Mouse (Mus musculus): ENCODE data around the gene Mark3. TPM values are rescaled to one million over a fixed set of nuclear protein-coding genes. Genes with fewer than 3 reads are reported as not detected.

Gene Mark3
- total and polyA plus RNA-seq, 3 experiments, result 23.3 to 223 (median 142) TPM

- DNase-seq (ENCODE audit: low spot score) (no peak), ATAC-seq (ENCODE audit: extremely low read depth, insufficient number of reproducible peaks, low FRiP score, poor library complexity, severe bottlenecking) (no peak)
- TF ChIP-seq GATA1 (IDR thresholded peaks at IDR 0.05; ENCODE audit: borderline replicate concordance, low read length) (no peak), GATA2 (IDR thresholded peaks at IDR 0.05; ENCODE audit: borderline replicate concordance, low read depth, low read length) (no peak), TAL1 (conservative IDR thresholded peaks at IDR 0.05; ENCODE audit: low read depth, low read length) (no peak), CTCF (IDR thresholded peaks at IDR 0.05; ENCODE audit: low read depth, low read length) (no peak), POLR2AphosphoS5 (IDR thresholded peaks at IDR 0.05; ENCODE audit: insufficient replicate concordance, low read depth, low read length) (no peak)
- Histone ChIP-seq H3K27me3 (ENCODE audit: insufficient read depth, low read length) (no peaks in the 10 kb centered on the region), H3K4me1 (ENCODE audit: insufficient read depth, low read depth, low read length) (peaks cover 13% of the 10 kb centered on the region), H3K9me3 (replicated peaks) (no peaks in the 10 kb centered on the region), H3K36me3 (replicated peaks) (peaks cover 70% of the 10 kb centered on the region), H3K4me3 (ENCODE audit: low read depth, low read length) (no peak overlapping the region)
These were observed 89.2 kb downstream of the Mark3 start for GRCm38 (mm10) chr12:111663228-111664143.

- no peaks in the 10 kb centered on the region for H3K9me3 ChIP-seq (replicated peaks)
- no peak for TF ChIP-seq CTCF (IDR thresholded peaks at IDR 0.05; ENCODE audit: low read depth, low read length)
- no peak for TF ChIP-seq POLR2AphosphoS5 (IDR thresholded peaks at IDR 0.05; ENCODE audit: insufficient replicate concordance, low read depth, low read length)
- TF ChIP-seq GATA2 (IDR thresholded peaks at IDR 0.05; ENCODE audit: borderline replicate concordance, low read depth, low read length), result no peak
- TF ChIP-seq TAL1 (conservative IDR thresholded peaks at IDR 0.05; ENCODE audit: low read depth, low read length), result no peak
- no peak for TF ChIP-seq GATA1 (IDR thresholded peaks at IDR 0.05; ENCODE audit: borderline replicate concordance, low read length)
- no peak for DNase-seq (ENCODE audit: low spot score)
- no peak overlapping the region for H3K4me3 ChIP-seq (ENCODE audit: low read depth, low read length)
- peaks cover 64% of the 10 kb centered on the region for H3K36me3 ChIP-seq (replicated peaks)
- H3K4me1 ChIP-seq (ENCODE audit: insufficient read depth, low read depth, low read length), result peaks cover 20% of the 10 kb centered on the region
- no peaks in the 10 kb centered on the region for H3K27me3 ChIP-seq (ENCODE audit: insufficient read depth, low read length)
- ATAC-seq (ENCODE audit: extremely low read depth, insufficient number of reproducible peaks, low FRiP score, poor library complexity, severe bottlenecking), result no peak
These were observed 89.9 kb downstream of the Mark3 start for GRCm38 (mm10) chr12:111664144-111664634.

DNA sequence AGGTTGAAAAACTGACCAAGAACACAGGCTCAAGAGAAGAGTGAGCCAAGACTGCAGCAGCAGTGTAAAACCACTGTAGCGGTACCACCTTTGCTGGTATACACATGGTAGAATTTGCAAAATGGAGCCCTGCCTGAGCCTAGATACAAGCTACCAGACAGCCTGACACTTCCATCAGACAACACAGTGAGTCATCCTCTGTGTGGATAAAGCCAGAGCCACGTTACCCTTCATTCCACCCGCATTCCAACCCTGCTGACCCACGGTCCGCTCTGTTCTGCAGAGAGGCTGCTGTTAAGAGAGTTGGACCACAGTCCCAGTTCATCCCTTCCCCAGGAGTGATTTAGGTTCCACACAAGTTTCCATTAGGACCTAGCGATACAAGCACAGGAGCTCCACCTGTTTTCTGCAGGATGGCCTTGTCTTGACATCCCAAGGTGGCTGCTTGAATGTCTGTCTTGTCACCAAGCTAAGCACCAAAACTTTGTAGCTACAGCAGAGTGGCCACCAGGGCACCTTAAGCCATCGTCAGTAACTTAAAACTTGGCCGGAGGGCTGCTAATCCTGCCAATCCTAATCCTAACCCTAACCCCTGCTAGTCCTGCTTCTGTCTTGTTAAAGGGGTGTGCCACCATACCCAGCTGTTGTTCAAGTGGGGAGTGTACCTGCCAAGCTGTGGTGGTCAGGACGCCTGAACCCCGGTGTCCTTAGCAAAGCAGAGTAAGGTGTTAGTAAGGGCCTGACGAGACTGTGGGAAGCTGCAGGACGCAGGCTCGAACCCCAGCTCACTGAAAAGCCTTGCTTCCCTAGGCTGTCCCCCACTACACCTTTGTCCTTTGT lies 90.9 kb downstream of the Mark3 start:
- H3K9me3 ChIP-seq (replicated peaks), result no peaks in the 10 kb centered on the region
- peaks cover 25% of the 10 kb centered on the region for H3K4me1 ChIP-seq (ENCODE audit: insufficient read depth, low read depth, low read length)
- TF ChIP-seq CTCF (IDR thresholded peaks at IDR 0.05; ENCODE audit: low read depth, low read length) (no peak), POLR2AphosphoS5 (IDR thresholded peaks at IDR 0.05; ENCODE audit: insufficient replicate concordance, low read depth, low read length) (0 out of 2 replicates have a peak, but pooled peaks have one; percentile 29)
- H3K27me3 ChIP-seq (ENCODE audit: insufficient read depth, low read length), result peaks cover 7% of the 10 kb centered on the region; the same call in 1 of the 2 replicates
- no peak for ATAC-seq (ENCODE audit: extremely low read depth, insufficient number of reproducible peaks, low FRiP score, poor library complexity, severe bottlenecking)
- peaks cover 54% of the 10 kb centered on the region for H3K36me3 ChIP-seq (replicated peaks)
- H3K4me3 ChIP-seq (ENCODE audit: low read depth, low read length), result no peak overlapping the region
- DNase-seq (ENCODE audit: low spot score), result peak; percentile 1

GRCm38 (mm10) chr12:111666380-111666779 lies 92.1 kb downstream of the Mark3 start:
- Histone ChIP-seq H3K4me1 (ENCODE audit: insufficient read depth, low read depth, low read length) (peaks cover 25% of the 10 kb centered on the region), H3K36me3 (replicated peaks) (peaks cover 43% of the 10 kb centered on the region), H3K4me3 (ENCODE audit: low read depth, low read length) (no peak overlapping the region), H3K9me3 (replicated peaks) (peaks cover 7% of the 10 kb centered on the region), H3K27me3 (ENCODE audit: insufficient read depth, low read length) (peaks cover 19% of the 10 kb centered on the region)
- no peak for DNase-seq (ENCODE audit: low spot score)
- ATAC-seq (ENCODE audit: extremely low read depth, insufficient number of reproducible peaks, low FRiP score, poor library complexity, severe bottlenecking), result no peak
- TF ChIP-seq TAL1 (conservative IDR thresholded peaks at IDR 0.05; ENCODE audit: low read depth, low read length) (no peak), GATA1 (IDR thresholded peaks at IDR 0.05; ENCODE audit: borderline replicate concordance, low read length) (no peak), GATA2 (IDR thresholded peaks at IDR 0.05; ENCODE audit: borderline replicate concordance, low read depth, low read length) (no peak), CTCF (IDR thresholded peaks at IDR 0.05; ENCODE audit: low read depth, low read length) (no peak), POLR2AphosphoS5 (IDR thresholded peaks at IDR 0.05; ENCODE audit: insufficient replicate concordance, low read depth, low read length) (no peak)

DNA sequence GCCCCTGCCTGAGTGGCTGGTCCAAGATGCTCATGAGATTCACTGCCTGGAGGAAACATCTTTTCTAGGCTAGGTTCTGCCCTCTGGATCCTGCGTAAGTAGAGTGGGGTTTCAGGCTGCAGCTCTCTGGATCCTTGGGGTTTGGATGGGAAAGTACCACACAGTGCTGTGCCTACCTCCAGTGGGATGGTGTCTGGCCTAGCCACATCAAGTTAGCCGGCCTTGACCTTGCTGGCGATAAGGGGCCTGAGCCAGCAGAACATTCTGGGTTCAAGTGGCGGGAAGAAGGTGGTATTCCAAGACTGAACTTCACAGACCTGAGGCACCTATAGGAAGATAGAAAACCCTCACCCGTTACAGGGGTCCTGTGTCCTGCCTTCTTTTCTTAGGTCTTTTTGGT lies 93.1 kb downstream of the Mark3 start:
- DNase-seq (ENCODE audit: low spot score) (no peak), ATAC-seq (ENCODE audit: extremely low read depth, insufficient number of reproducible peaks, low FRiP score, poor library complexity, severe bottlenecking) (no peak)
- H3K27me3 ChIP-seq (ENCODE audit: insufficient read depth, low read length), result peaks cover 29% of the 10 kb centered on the region
- peaks cover 34% of the 10 kb centered on the region for H3K36me3 ChIP-seq (replicated peaks)
- TF ChIP-seq GATA1 (IDR thresholded peaks at IDR 0.05; ENCODE audit: borderline replicate concordance, low read length) (no peak), GATA2 (IDR thresholded peaks at IDR 0.05; ENCODE audit: borderline replicate concordance, low read depth, low read length) (no peak), TAL1 (conservative IDR thresholded peaks at IDR 0.05; ENCODE audit: low read depth, low read length) (no peak), CTCF (IDR thresholded peaks at IDR 0.05; ENCODE audit: low read depth, low read length) (no peak), POLR2AphosphoS5 (IDR thresholded peaks at IDR 0.05; ENCODE audit: insufficient replicate concordance, low read depth, low read length) (no peak)
- H3K4me3 ChIP-seq (ENCODE audit: low read depth, low read length), result no peak overlapping the region
- peaks cover 25% of the 10 kb centered on the region for H3K4me1 ChIP-seq (ENCODE audit: insufficient read depth, low read depth, low read length)
- peaks cover 17% of the 10 kb centered on the region for H3K9me3 ChIP-seq (replicated peaks)
